Mouse (Mus musculus): ENCODE measurements around the gene Eif5a2. TPM values are rescaled to one million over a fixed set of nuclear protein-coding genes. Genes with fewer than 3 reads are reported as not detected.

Eif5a2 gene
- total RNA-seq, 2 experiments from 2014 or later: 2.1 to 2.8 TPM

GRCm38 (mm10) chr3:28808039-28808643 is 27.1 kb downstream of the Eif5a2 start:
- no peak for DNase-seq

GRCm38 (mm10) chr3:28811441-28811840 is 30.4 kb downstream of the Eif5a2 start:
- no peak for DNase-seq

GRCm38 (mm10) chr3:28814361-28814760 is 33.3 kb downstream of the Eif5a2 start:
- DNase-seq: no peak

- DNase-seq: no peak
These were observed 35.0 kb downstream of the Eif5a2 start for GRCm38 (mm10) chr3:28816010-28816540.

GRCm38 (mm10) chr3:28826272-28826671 is 45.2 kb downstream of the Eif5a2 start:
- no peak for DNase-seq

- DNase-seq: no peak
These were observed 46.5 kb downstream of the Eif5a2 start for GRCm38 (mm10) chr3:28827605-28828004.

GRCm38 (mm10) chr3:28829454-28829853 is 48.4 kb downstream of the Eif5a2 start:
- DNase-seq: no peak

GRCm38 (mm10) chr3:28836796-28837371 is 55.8 kb downstream of the Eif5a2 start:
- no peak for DNase-seq

- DNase-seq: no peak
These were observed 61.0 kb downstream of the Eif5a2 start for GRCm38 (mm10) chr3:28841886-28842649.

GRCm38 (mm10) chr3:28843231-28843630 is 62.2 kb downstream of the Eif5a2 start:
- no peak for DNase-seq

- DNase-seq: no peak
These were observed 66.0 kb downstream of the Eif5a2 start for GRCm38 (mm10) chr3:28847115-28847514.

Other genes with a start within 250 kb of the Eif5a2 start
- gene Slc2a2, start 83.4 kb upstream of the Eif5a2 start, total RNA-seq (2021): under 1 TPM in 1 of 2 experiments, not detected in 1; 0.05 TPM
- 100 to 1,000 TPM; 189 to 202 TPM for gene Rpl22l1, start 24.2 kb downstream of the Eif5a2 start, total RNA-seq (2021)
- not detected for gene Gm1527, start 111.3 kb downstream of the Eif5a2 start, total RNA-seq (2021)